Mouse (Mus musculus) cerebellum, adult 9-11 months (tissue): Measurements from ENCODE around the gene Wdr81.

Source experiments
- DNase-seq: peaks from one replicate; pipeline ENCODE4 v3.0.0; 2022

Gene Wdr81

GRCm38 (mm10) chr11:75434138-75434537, 20.4 kb downstream of the Wdr81 start:
- no peak for DNase-seq

DNA sequence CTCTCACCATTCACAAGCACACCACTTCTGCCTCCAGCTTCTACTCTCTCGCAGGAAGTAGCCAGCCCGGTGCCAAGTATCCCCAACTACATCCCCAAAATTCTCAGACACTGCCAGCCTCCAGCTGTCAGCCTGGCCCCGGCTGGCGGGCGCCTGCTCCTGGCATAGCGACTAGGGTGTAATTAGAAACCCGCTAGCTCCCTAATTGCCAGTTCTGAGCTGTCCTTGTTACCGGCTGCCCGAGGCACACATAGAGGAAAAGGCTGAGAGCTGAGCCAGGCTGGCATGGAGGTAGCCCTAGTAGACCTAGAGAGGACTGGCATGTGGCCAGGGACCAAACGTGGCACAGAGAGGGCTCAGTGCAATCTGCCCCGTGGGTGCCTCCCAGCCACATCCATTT, 23.2 kb downstream of the Wdr81 start:
- peak; percentile 77 for DNase-seq

GRCm38 (mm10) chr11:75429019-75429705, 25.4 kb downstream of the Wdr81 start:
- no peak for DNase-seq

GRCm38 (mm10) chr11:75424459-75424858, 30.1 kb downstream of the Wdr81 start:
- no peak for DNase-seq

- no peak for DNase-seq
Observed at GRCm38 (mm10) chr11:75424033-75424432, 30.5 kb downstream of the Wdr81 start.

DNA sequence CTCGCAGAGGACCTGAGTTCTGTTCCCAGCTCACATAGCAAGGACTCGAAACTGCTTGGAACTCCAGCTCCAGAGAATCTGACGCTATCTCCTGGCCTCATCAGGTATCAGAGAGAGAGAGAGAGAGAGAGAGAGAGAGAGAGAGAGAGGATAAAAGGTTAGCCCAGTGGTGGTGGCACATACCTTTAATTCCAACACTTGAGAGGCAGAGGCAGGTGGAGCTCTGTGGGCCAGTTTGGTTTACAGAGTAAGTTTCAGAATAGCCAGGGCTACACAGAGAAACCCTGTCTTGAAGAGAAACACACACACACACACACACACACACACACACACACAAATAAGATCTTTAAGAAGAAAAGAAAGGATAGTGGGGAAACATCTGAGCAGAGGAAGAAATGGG, 31.4 kb downstream of the Wdr81 start:
- DNase-seq = no peak

DNA sequence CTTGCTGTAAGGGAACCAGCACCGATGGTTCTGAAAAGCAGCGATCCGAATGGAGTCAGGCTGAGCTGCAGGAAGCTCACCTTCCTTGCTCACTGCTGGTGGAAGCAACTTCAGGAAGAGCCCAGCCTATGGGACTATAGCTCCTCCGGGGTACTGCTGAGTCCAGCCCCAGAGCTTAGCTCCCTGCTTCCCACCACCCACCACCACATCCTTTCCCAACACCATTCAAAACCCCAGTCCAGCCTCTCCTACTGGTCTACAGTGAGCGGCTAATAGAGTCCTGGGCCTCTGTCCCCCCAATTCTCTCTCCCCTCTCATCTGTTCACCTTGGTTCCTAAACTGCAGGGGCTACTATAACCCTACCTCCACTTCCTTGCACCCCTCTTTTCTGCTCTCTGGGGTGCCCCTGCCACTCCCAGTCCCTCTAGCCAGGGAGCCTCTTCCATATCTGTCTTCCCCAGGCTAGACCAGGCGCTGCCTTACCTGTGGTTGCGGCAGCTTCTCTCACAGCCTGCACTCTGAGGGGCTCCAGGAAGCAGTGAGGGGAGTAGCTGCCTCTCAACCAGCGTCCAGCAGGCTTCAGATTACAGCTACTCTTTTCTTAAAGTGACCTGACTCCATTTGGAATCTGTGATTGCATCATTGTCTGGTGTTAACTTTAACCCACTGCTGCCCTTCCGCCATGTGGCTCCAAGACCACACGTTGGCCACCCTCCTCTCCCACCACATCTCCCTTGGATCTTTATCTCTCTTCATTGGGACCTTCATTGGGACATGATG, 32.3 kb downstream of the Wdr81 start, which contains the start of gene Serpinf1:
Gene Serpinf1, minus strand, starts transcription at position 689 of the 780 bp plus-strand sequence.
- DNase-seq = no peak

- no peak for DNase-seq
Observed at GRCm38 (mm10) chr11:75421375-75422012, 33.0 kb downstream of the Wdr81 start.

DNA sequence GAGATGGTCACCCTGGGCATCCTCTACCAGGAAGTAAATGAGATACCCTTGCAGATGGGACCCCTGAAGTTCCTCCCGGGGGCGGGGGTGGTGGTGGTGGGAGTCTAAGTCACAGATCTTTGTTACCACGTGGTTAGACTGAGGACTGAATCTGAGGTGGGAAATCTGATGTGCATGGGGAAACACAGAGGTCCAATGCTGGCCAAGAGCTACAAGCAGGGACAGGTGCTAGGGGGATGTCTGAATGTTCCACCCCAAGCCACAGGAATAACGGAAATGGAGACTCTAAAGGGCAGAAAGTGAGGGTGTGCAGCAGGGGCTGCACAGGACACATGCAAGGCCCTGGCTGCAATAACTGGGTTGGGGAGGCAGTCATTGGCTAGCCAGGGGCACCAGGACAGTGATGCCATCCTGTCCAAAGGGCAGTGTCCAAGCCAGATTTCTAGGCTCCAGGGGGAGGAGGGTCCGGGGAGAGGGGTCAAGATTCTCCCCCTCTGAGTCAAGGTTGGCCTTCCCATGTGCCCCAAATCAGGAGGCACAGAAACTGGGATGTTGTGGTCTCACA, 33.6 kb downstream of the Wdr81 start:
- DNase-seq = no peak

DNA sequence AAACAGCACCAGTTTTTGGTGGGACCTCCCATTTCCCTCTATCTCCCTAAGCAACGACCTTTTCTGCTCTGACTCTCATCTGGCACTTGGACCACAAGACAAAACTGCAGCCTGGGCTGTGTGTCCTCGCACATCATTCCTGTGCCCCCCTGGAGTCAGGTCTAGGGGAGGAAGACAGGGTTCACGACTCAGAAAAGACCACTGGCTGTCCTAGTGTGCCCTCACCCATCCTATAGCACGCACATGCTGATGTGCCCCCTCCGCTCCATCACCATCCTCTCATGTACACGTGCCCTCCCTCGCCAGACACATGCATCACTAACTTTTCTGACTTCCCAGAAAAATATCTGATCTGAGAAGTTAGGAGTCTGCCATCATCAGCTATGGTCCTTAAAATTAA, 34.5 kb downstream of the Wdr81 start:
- no peak for DNase-seq

DNA sequence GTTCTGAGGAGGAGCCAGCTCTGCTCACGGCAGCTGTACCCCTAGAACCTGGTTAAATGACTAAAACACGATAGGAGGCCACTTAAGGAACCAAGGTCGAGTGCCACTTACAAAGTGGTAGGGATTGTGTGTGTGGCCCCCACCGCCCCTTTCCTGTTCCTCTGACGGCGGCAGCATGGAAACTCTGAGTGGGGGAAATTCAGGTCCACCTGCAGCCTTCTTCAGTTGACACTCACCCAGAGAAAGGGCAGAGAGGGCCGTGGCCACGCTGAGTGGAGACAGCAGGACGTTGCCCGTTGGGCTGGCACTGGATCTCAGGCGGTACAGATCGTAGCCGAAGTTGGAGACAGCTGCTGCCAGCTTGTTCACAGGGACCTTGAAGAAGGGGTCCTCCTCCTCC, 38.5 kb downstream of the Wdr81 start:
- DNase-seq = no peak

- no peak for DNase-seq
Observed at GRCm38 (mm10) chr11:75415096-75415495, 39.4 kb downstream of the Wdr81 start.

DNA sequence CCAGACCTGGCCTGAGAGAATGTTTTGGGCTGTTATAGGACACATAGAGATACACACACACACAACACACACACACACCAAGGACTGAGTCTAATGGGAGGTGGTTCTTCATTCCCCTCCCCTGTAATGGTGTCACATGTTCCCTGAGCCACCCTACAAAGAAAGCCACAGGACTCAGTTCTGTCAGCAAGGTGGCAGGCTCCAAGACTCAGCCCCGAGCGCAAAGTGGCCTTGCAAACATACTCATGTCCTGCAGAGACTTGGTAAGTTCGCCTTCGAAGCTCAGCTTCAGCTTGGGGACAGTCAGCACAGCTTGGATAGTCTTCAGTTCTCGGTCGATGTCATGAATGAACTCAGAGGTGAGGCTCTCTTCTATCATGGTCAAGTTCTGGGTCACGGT, 43.9 kb downstream of the Wdr81 start:
- DNase-seq = no peak

GRCm38 (mm10) chr11:75409679-75410575, 44.6 kb downstream of the Wdr81 start:
- no peak for DNase-seq

GRCm38 (mm10) chr11:75406865-75407264, 47.7 kb downstream of the Wdr81 start:
- DNase-seq = no peak

DNA sequence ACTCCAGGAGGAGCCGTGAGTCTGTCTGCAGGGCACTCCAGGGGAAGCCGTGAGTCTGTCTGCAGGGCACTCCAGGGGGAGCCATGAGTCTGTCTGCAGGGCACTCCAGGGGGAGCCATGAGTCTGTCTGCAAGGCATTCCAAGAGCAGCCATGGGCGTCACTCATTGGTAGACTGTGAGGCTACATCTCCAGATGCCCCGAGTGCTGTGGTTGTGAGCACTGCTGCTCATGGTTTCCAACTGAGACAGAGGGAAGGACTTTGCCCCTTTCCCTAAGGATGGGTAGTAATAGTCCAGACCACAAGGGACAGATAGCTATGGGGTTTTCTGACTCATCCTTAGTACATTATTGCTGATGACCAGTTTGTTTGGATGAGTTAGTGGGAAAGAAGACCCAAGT, 48.4 kb downstream of the Wdr81 start:
- no peak for DNase-seq

- peak; percentile 49 for DNase-seq
Observed at GRCm38 (mm10) chr11:75404801-75405200, 49.7 kb downstream of the Wdr81 start.

DNA sequence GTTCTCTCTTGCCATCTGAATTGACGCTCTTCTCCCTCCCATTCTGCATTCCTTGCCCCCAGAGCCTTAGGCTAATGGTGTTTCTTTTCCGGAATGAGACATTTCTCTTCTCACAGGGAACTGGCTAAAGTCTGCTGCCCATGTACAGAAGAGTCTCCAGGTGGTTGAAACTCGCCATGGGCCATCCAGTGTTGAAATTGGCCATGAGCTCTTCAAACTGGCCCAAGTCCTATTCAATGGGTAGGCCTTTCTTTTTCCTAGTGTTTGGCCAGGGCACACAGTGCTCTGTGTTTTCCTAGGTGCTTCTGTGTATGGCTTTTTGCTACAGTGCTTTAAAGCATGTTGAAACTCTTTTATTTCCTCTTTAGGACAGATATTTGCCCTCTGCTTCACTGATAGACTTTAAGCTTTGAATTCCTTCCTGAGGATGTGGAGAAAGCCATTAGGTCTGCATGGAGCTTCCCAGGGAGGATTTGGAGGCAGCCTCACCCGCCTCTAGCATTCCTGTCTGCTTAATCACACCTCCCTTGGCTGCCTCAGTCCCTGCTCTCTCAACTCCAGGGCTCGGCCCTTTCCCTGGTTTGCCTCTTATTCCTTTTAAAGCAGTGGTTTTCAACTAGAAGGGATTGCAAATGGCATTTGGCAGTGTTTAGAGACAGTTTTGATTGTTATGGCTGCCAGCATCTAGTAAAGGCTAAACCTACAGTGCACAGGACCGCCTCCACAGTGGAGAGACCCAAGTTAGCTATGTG, 51.0 kb downstream of the Wdr81 start:
- DNase-seq = no peak

- DNase-seq = peak; percentile 37
Observed at GRCm38 (mm10) chr11:75402271-75402690, 52.2 kb downstream of the Wdr81 start.

- peak; percentile 59 for DNase-seq
Observed at GRCm38 (mm10) chr11:75400099-75400498, 54.4 kb downstream of the Wdr81 start.

GRCm38 (mm10) chr11:75399411-75399841, 55.1 kb downstream of the Wdr81 start:
- peak; percentile 58 for DNase-seq

- DNase-seq = no peak
Observed at GRCm38 (mm10) chr11:75397452-75397851, 57.1 kb downstream of the Wdr81 start.
